Mouse (Mus musculus) liver, embryonic 14.5 days (tissue): ENCODE measurements at regions not wholly inside any gene's neighbourhood (a gene's known extent, or its start where the extent isn't known, plus 50 kb on each side); places are given as distances from the start of the nearest gene placed in this dataset.
A peak's percentile ranks its signal among the peaks of the same experiment; 100 is the strongest.

Experiments used
- ATAC-seq: fragments of 200-750 bp; cut with Nextera tagmentation; 2 replicates; pipeline ENCODE4 v1.8.0; 2017; ENCODE audit warnings: moderate number of reproducible peaks, mild to moderate bottlenecking, moderate library complexity; ENCODE audit not compliant: insufficient read depth
- DNase-seq, 3 experiments: peaks; one replicate each; pipeline ENCODE4 v3.0.0-alpha.2; 2012 to 2013; ENCODE audit warnings: low read depth in 3 of 3, low spot score in 3 of 3
- H3K27ac ChIP-seq: fragments of 300-500 bp; sonication (generic); 2 replicates; pipeline ENCODE4 v1.5.1; 2014; ENCODE audit warnings: moderate library complexity, mild to moderate bottlenecking, control low read depth, inconsistent platforms
- H3K27me3 ChIP-seq: fragments of 300-500 bp; sonication (generic); 2 replicates; pipeline ENCODE4 v1.6.1; 2014; ENCODE audit warnings: mild to moderate bottlenecking, low read length, moderate library complexity; ENCODE audit not compliant: control insufficient read depth, insufficient read depth
- H3K36me3 ChIP-seq: fragments of 300-500 bp; sonication (generic); replicated peaks from 2 replicates; pipeline ENCODE4 v1.6.1; 2014; ENCODE audit warnings: low read depth; ENCODE audit not compliant: control insufficient read depth, insufficient read depth
- H3K4me1 ChIP-seq, 2 experiments: fragments of 200-500 bp in 1 of 2; fragments of 300-500 bp in 1 of 2; sonication (generic) in 1 of 2; replicated peaks; 2 replicates each; pipeline ENCODE4 v1.6.1; 2012 to 2014; ENCODE audit warnings: antibody characterized with exemption in 1 of 2, inconsistent platforms in 1 of 2, low read length in 1 of 2; ENCODE audit not compliant: control insufficient read depth in 2 of 2, insufficient read depth in 2 of 2
- H3K4me2 ChIP-seq: fragments of 300-500 bp; sonication (generic); 2 replicates; pipeline ENCODE4 v1.6.1; 2014; ENCODE audit warnings: low read depth, mild to moderate bottlenecking, control low read depth, moderate library complexity
- H3K4me3 ChIP-seq, 2 experiments: fragments of 200-500 bp in 1 of 2; fragments of 300-500 bp in 1 of 2; sonication (generic) in 1 of 2; 2 replicates each; pipeline ENCODE4 v1.5.1; 2012 to 2014; ENCODE audit warnings: low read depth in 2 of 2, low read length in 2 of 2, mild to moderate bottlenecking in 2 of 2, control low read depth in 1 of 2, inconsistent platforms in 1 of 2, moderate library complexity in 1 of 2; ENCODE audit not compliant: insufficient read depth in 1 of 2
- H3K9ac ChIP-seq: fragments of 300-500 bp; sonication (generic); replicated peaks from 2 replicates; pipeline ENCODE4 v1.6.1; 2014; ENCODE audit warnings: mild to moderate bottlenecking, control low read depth, moderate library complexity
- H3K9me3 ChIP-seq: fragments of 300-500 bp; sonication (generic); 2 replicates; pipeline ENCODE4 v1.6.1; 2016; ENCODE audit warnings: low read length, mixed read lengths; ENCODE audit not compliant: control insufficient read depth
- CTCF ChIP-seq: IDR thresholded peaks from 2 replicates; pipeline ENCODE4 v1.5.1; 2016; ENCODE audit warnings: antibody characterized with exemption, low read depth, control low read depth
- EP300 ChIP-seq: IDR thresholded peaks from 2 replicates; pipeline ENCODE4 v1.6.1; 2016; ENCODE audit warnings: antibody characterized with exemption, low read depth
- WGBS: fragments of 180-500 bp; shearing (Covaris S2); extraction: QIAGEN DNeasy Blood & Tissue Kit; methylation state at CpG from one replicate; pipeline ENCODE4 v1.1.7; 2014; ENCODE audit not compliant: insufficient replicate concordance; 5-methylcytosine and 5-hydroxymethylcytosine counted together

GRCm38 (mm10) chr1:83720166-83720565, 312.2 kb upstream of the Sphkap start:
- no peak for ATAC-seq

GRCm38 (mm10) chr1:83717056-83717455, 309.1 kb upstream of the Sphkap start:
- no peak for TF ChIP-seq EP300
- TF ChIP-seq CTCF: peak; percentile 29; the same call in 1 of the 2 replicates
- Histone ChIP-seq H3K4me2 (no peak overlapping the region), H3K9ac (no peak overlapping the region), H3K27me3 (no peaks in the 10 kb centered on the region), H3K9me3 (no peaks in the 10 kb centered on the region), H3K36me3 (no peaks in the 10 kb centered on the region), H3K4me3 (no peak overlapping the region), H3K27ac (no peak overlapping the region), H3K4me1 (no peaks in the 10 kb centered on the region)
- 0% methylated on average over 1 of the region's 1 CpGs for WGBS
- no peak for ATAC-seq
- peak in 1 of 3 experiments; percentile 3 for DNase-seq

More at GRCm38 (mm10) chr1:83720166-83720565, 312.2 kb upstream of the Sphkap start:
- H3K9ac ChIP-seq: no peak overlapping the region
- TF ChIP-seq CTCF: no peak
- TF ChIP-seq EP300: no peak
- no peaks in the 10 kb centered on the region for H3K9me3 ChIP-seq
- no peaks in the 10 kb centered on the region for H3K27me3 ChIP-seq
- WGBS: 59% methylated on average over 1 of the region's 1 CpGs
- DNase-seq: no peak
- no peak overlapping the region for H3K4me3 ChIP-seq
- H3K36me3 ChIP-seq: no peaks in the 10 kb centered on the region
- no peaks in the 10 kb centered on the region for H3K4me1 ChIP-seq
- H3K27ac ChIP-seq: no peak overlapping the region
- H3K4me2 ChIP-seq: no peak overlapping the region

- ATAC-seq: no peak
- DNase-seq: no peak
- H3K4me1 ChIP-seq: no peaks in the 10 kb centered on the region
- H3K4me2 ChIP-seq: no peak overlapping the region
- no peak for TF ChIP-seq EP300
- TF ChIP-seq CTCF: no peak
- H3K36me3 ChIP-seq: no peaks in the 10 kb centered on the region
- H3K27ac ChIP-seq: no peak overlapping the region
- H3K4me3 ChIP-seq: no peak overlapping the region
- no peaks in the 10 kb centered on the region for H3K27me3 ChIP-seq
- 61% methylated on average over 6 of the region's 6 CpGs for WGBS
- H3K9me3 ChIP-seq: no peaks in the 10 kb centered on the region
- no peak overlapping the region for H3K9ac ChIP-seq
Observed at GRCm38 (mm10) chr1:83701696-83702404, 293.9 kb upstream of the Sphkap start.

GRCm38 (mm10) chr1:83697422-83697821, 289.4 kb upstream of the Sphkap start:
- 41% methylated on average over 6 of the region's 6 CpGs for WGBS
- Histone ChIP-seq H3K27me3 (no peaks in the 10 kb centered on the region), H3K36me3 (no peaks in the 10 kb centered on the region), H3K4me3 (no peak overlapping the region), H3K9ac (no peak overlapping the region), H3K4me2 (no peak overlapping the region), H3K27ac (no peak overlapping the region), H3K9me3 (no peaks in the 10 kb centered on the region), H3K4me1 (no peaks in the 10 kb centered on the region)
- ATAC-seq (no peak), DNase-seq (no peak)
- TF ChIP-seq CTCF: no peak
- no peak for TF ChIP-seq EP300

- H3K9me3 ChIP-seq: no peaks in the 10 kb centered on the region
- DNase-seq (no peak), ATAC-seq (no peak)
- TF ChIP-seq EP300 (no peak), CTCF (no peak)
- no peak overlapping the region for H3K4me3 ChIP-seq
- H3K27me3 ChIP-seq: no peaks in the 10 kb centered on the region
- no peaks in the 10 kb centered on the region for H3K36me3 ChIP-seq
- no peak overlapping the region for H3K9ac ChIP-seq
- no peak overlapping the region for H3K4me2 ChIP-seq
- H3K4me1 ChIP-seq: no peaks in the 10 kb centered on the region
- no peak overlapping the region for H3K27ac ChIP-seq
- WGBS: 47% methylated on average over 3 of the region's 3 CpGs
Observed at GRCm38 (mm10) chr1:83685221-83685620, 277.2 kb upstream of the Sphkap start.
